Mouse (Mus musculus): ENCODE results near the gene Lim2. TPM values are rescaled to one million over a fixed set of nuclear protein-coding genes. Genes with fewer than 3 reads are reported as not detected.

The Lim2 gene
- polyA plus RNA-seq, 1 experiment from 2014 or later: not detected

DNA sequence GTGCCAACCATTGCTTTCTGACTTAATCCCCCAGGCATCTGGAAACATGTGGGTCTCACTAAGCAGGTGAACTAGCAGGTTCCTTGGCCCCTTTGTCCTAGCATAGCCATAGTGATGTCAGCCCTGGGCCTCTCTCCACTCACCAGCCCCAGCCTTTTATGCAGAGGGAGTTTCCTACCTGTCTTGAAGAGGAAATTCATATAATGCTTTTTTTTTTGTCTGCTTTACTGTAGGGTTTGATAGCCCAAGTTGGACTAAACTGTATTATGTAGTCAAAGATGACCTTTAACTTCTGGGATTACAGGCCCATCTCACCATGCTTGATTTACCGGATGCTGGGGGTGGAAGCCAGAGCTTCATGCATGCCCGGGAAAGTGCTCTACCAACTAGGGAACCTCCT, 22.3 kb downstream of the Lim2 start:
- Histone ChIP-seq H3K4me3 (no peak overlapping the region), H3K27ac (replicated peaks) (no peak overlapping the region), H3K27me3 (no peaks in the 10 kb centered on the region), H3K9me3 (no peaks in the 10 kb centered on the region), H3K36me3 (peaks cover 2% of the 10 kb centered on the region; the same call in 1 of the 2 replicates), H3K9ac (replicated peaks) (no peak overlapping the region), H3K4me2 (replicated peaks) (no peak overlapping the region), H3K4me1 (peaks cover 4% of the 10 kb centered on the region)
- WGBS: 97% methylated on average over 2 of the region's 2 CpGs
- no peak for ATAC-seq (replicated peaks)

- WGBS: 97% methylated on average over 11 of the region's 11 CpGs
- H3K4me2 ChIP-seq (replicated peaks): no peak overlapping the region
- no peaks in the 10 kb centered on the region for H3K4me1 ChIP-seq
- H3K27me3 ChIP-seq: no peaks in the 10 kb centered on the region
- ATAC-seq (replicated peaks): no peak
- H3K27ac ChIP-seq (replicated peaks): no peak overlapping the region
- H3K9me3 ChIP-seq: no peaks in the 10 kb centered on the region
- H3K36me3 ChIP-seq: peaks cover 8% of the 10 kb centered on the region
- no peak overlapping the region for H3K4me3 ChIP-seq
- H3K9ac ChIP-seq (replicated peaks): no peak overlapping the region
Measured at GRCm38 (mm10) chr7:43451726-43452125, 24.3 kb downstream of the Lim2 start.

DNA sequence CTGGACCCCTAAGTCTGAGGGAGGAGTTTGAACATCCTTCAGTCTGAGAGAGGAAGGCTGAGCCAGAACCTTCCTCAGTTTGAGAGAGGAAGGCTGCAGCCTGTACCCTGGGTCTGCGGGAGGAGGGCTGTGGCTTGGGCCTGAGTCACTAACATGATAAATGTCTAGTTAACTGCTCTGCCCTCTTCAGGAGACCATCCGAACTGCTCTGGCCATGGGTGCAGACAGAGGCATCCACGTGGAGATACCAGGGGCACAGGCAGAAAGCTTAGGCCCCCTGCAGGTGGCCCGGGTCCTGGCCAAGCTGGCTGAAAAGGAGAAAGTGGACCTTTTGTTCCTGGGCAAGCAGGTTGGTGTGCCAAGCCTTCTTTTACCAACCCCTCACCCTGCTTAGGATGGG, 25.1 kb downstream of the Lim2 start:
- 34% methylated on average over 4 of the region's 4 CpGs for WGBS
- no peak overlapping the region for H3K4me3 ChIP-seq
- H3K4me1 ChIP-seq: no peaks in the 10 kb centered on the region
- no peak overlapping the region for H3K9ac ChIP-seq (replicated peaks)
- H3K4me2 ChIP-seq (replicated peaks): no peak overlapping the region
- H3K27ac ChIP-seq (replicated peaks): no peak overlapping the region
- H3K27me3 ChIP-seq: no peaks in the 10 kb centered on the region
- no peaks in the 10 kb centered on the region for H3K9me3 ChIP-seq
- ATAC-seq (replicated peaks): no peak
- H3K36me3 ChIP-seq: peaks cover 8% of the 10 kb centered on the region

GRCm38 (mm10) chr7:43453599-43454355, 26.3 kb downstream of the Lim2 start:
- no peak overlapping the region for H3K27ac ChIP-seq (replicated peaks)
- H3K36me3 ChIP-seq: peaks cover 11% of the 10 kb centered on the region
- no peak overlapping the region for H3K4me2 ChIP-seq (replicated peaks)
- WGBS: 89% methylated on average over 14 of the region's 14 CpGs
- H3K9me3 ChIP-seq: no peaks in the 10 kb centered on the region
- H3K9ac ChIP-seq (replicated peaks): no peak overlapping the region
- ATAC-seq (replicated peaks): no peak
- no peaks in the 10 kb centered on the region for H3K4me1 ChIP-seq
- no peaks in the 10 kb centered on the region for H3K27me3 ChIP-seq
- no peak overlapping the region for H3K4me3 ChIP-seq

GRCm38 (mm10) chr7:43454371-43454770, 26.9 kb downstream of the Lim2 start:
- 94% methylated on average over 6 of the region's 6 CpGs for WGBS
- ATAC-seq (replicated peaks): no peak

GRCm38 (mm10) chr7:43462851-43463250, 35.4 kb downstream of the Lim2 start, which contains the start of gene Vsig10l:
Vsig10l (plus strand) TSS chr7:43463151.
- H3K36me3 ChIP-seq: peaks cover under 1% of the 10 kb centered on the region; the same call in 1 of the 2 replicates
- no peak within 1 kb of the TSS for H3K4me2 ChIP-seq (replicated peaks)
- ATAC-seq (replicated peaks): no peak
- no peak within 1 kb of the TSS for H3K4me3 ChIP-seq
- H3K9ac ChIP-seq (replicated peaks): no peak within 1 kb of the TSS
- no peak within 1 kb of the TSS for H3K27ac ChIP-seq (replicated peaks)
- H3K4me1 ChIP-seq: peaks cover 18% of the 10 kb centered on the region
- H3K9me3 ChIP-seq: no peaks in the 10 kb centered on the region
- no peaks in the 10 kb centered on the region for H3K27me3 ChIP-seq
- 61% methylated on average over 4 of the region's 4 CpGs for WGBS

More at GRCm38 (mm10) chr7:43454371-43454770, 26.9 kb downstream of the Lim2 start:
- no peaks in the 10 kb centered on the region for H3K4me1 ChIP-seq
- no peak overlapping the region for H3K27ac ChIP-seq (replicated peaks)
- H3K9me3 ChIP-seq: no peaks in the 10 kb centered on the region
- H3K4me2 ChIP-seq (replicated peaks): no peak overlapping the region
- H3K36me3 ChIP-seq: peaks cover 11% of the 10 kb centered on the region
- no peaks in the 10 kb centered on the region for H3K27me3 ChIP-seq
- no peak overlapping the region for H3K9ac ChIP-seq (replicated peaks)
- no peak overlapping the region for H3K4me3 ChIP-seq

- Histone ChIP-seq H3K9ac (replicated peaks) (no peak overlapping the region), H3K4me1 (peaks cover 18% of the 10 kb centered on the region), H3K27ac (replicated peaks) (no peak overlapping the region), H3K4me3 (no peak overlapping the region), H3K27me3 (no peaks in the 10 kb centered on the region), H3K4me2 (replicated peaks) (no peak overlapping the region), H3K36me3 (no peaks in the 10 kb centered on the region), H3K9me3 (no peaks in the 10 kb centered on the region)
- WGBS: 81% methylated on average over 7 of the region's 7 CpGs
- ATAC-seq (replicated peaks): no peak
Measured at GRCm38 (mm10) chr7:43463976-43464375, 36.5 kb downstream of the Lim2 start.

- WGBS: 3% methylated on average over 35 of the region's 35 CpGs
- Histone ChIP-seq H3K9me3 (no peaks in the 10 kb centered on the region), H3K9ac (replicated peaks) (peak overlapping the region; percentile 43), H3K4me3 (peak overlapping the region; percentile 47), H3K4me1 (peaks cover 18% of the 10 kb centered on the region), H3K27me3 (no peaks in the 10 kb centered on the region), H3K27ac (replicated peaks) (no peak overlapping the region), H3K4me2 (replicated peaks) (peak overlapping the region; percentile 68), H3K36me3 (no peaks in the 10 kb centered on the region)
- 0 out of 2 replicates have a peak, but pooled peaks have one; percentile 3 for ATAC-seq (replicated peaks)
Measured at GRCm38 (mm10) chr7:43464864-43465343, 37.4 kb downstream of the Lim2 start.

GRCm38 (mm10) chr7:43465344-43466098, 38.1 kb downstream of the Lim2 start:
- Histone ChIP-seq H3K4me2 (replicated peaks) (peak overlapping the region; percentile 68), H3K27me3 (no peaks in the 10 kb centered on the region), H3K9ac (replicated peaks) (peak overlapping the region; percentile 43), H3K9me3 (no peaks in the 10 kb centered on the region), H3K36me3 (no peaks in the 10 kb centered on the region), H3K4me1 (peaks cover 18% of the 10 kb centered on the region), H3K4me3 (peak overlapping the region; percentile 47), H3K27ac (replicated peaks) (no peak overlapping the region)
- ATAC-seq (replicated peaks): peak; percentile 84
- under 1% methylated on average over 33 of the region's 33 CpGs for WGBS

- WGBS: under 1% methylated on average over 33 of the region's 33 CpGs
- Histone ChIP-seq H3K9ac (replicated peaks) (peak overlapping the region; percentile 34), H3K27me3 (no peaks in the 10 kb centered on the region), H3K27ac (replicated peaks) (no peak overlapping the region), H3K4me1 (peaks cover 18% of the 10 kb centered on the region), H3K36me3 (no peaks in the 10 kb centered on the region), H3K4me3 (peak overlapping the region; percentile 47), H3K9me3 (no peaks in the 10 kb centered on the region), H3K4me2 (replicated peaks) (peak overlapping the region; percentile 68)
- peak; percentile 55 for ATAC-seq (replicated peaks)
Measured at GRCm38 (mm10) chr7:43466099-43466694, 38.7 kb downstream of the Lim2 start.

GRCm38 (mm10) chr7:43470373-43470772, 42.9 kb downstream of the Lim2 start:
- Histone ChIP-seq H3K36me3 (peaks cover 10% of the 10 kb centered on the region; the same call in 1 of the 2 replicates), H3K9ac (replicated peaks) (no peak overlapping the region), H3K4me2 (replicated peaks) (no peak overlapping the region), H3K4me1 (peaks cover 11% of the 10 kb centered on the region), H3K27ac (replicated peaks) (no peak overlapping the region), H3K27me3 (no peaks in the 10 kb centered on the region), H3K9me3 (no peaks in the 10 kb centered on the region), H3K4me3 (no peak overlapping the region)
- ATAC-seq (replicated peaks): no peak
- WGBS: 42% methylated on average over 8 of the region's 8 CpGs

DNA sequence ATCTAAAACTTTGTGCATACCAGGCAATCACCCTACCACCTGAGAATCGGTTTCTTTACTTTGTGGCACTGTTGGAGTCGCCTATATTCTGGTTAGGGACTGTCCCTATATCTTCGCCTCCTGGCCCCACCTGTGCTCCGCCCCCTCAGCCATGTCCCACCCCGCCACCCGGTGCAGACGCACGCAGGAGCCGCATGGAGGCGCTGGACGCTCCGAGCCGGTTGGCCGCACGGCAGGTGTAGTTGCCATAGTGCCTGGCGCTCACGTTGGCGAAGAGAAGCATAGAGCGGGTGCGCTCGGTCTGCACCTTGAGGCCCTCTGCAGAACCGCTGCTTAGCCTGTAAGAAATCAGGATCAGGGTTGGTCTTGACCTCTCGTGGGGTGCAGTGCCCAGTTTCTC, 48.2 kb downstream of the Lim2 start:
- no peak overlapping the region for H3K9ac ChIP-seq (replicated peaks)
- 17% methylated on average over 23 of the region's 23 CpGs for WGBS
- no peaks in the 10 kb centered on the region for H3K9me3 ChIP-seq
- H3K36me3 ChIP-seq: peaks cover 23% of the 10 kb centered on the region; the same call in 1 of the 2 replicates
- no peak overlapping the region for H3K27ac ChIP-seq (replicated peaks)
- ATAC-seq (replicated peaks): no peak
- H3K4me3 ChIP-seq: no peak overlapping the region
- no peak overlapping the region for H3K4me2 ChIP-seq (replicated peaks)
- peaks cover 6% of the 10 kb centered on the region; the same call in 1 of the 2 replicates for H3K27me3 ChIP-seq
- H3K4me1 ChIP-seq: 0 out of 2 replicates have a peak, but pooled peaks cover 6% of the 10 kb centered on the region
